ENCODE assay signal across 13 mouse cellular contexts in genomic region chr15:13030641-13031040, GRCm38 (mm10).
"Had no signal": no experiment of that assay in that cellular context is flagged by ENCODE, and none has a peak within 500 bp of the region (broad histone marks: within the 10 kb centered on the region; RNA-seq: fewer than 3 reads in every experiment).

No protein-coding gene starts in this region.

- DNase-seq: lung, adult 18-20 months; lung, embryonic 14.5 days; lung, postnatal 10 days; lung, postnatal 4 days; midbrain, embryonic 14.5 days; retina, postnatal 1 day; right cerebral cortex, adult 18-20 months; right cerebral cortex, postnatal 25 days; right cerebral cortex, postnatal 4 days; spleen, adult 18-20 months; thymus, adult 2 months; thymus, postnatal 25 days; thymus, postnatal 4 days had no signal
